Mouse (Mus musculus): ENCODE data around the gene Ly75.

- TF ChIP-seq POLR2A (IDR thresholded peaks at IDR 0.05; ENCODE audit: low read depth, low read length): no peak
- TF ChIP-seq CTCF (conservative IDR thresholded peaks at IDR 0.05; ENCODE audit: insufficient read depth, insufficient read length, low read depth, low read length): no peak
Observed at GRCm38 (mm10) chr2:60345717-60346116, 37.4 kb downstream of the Ly75 start.

Data from kidney, adult 2 months (tissue).